Mouse (Mus musculus): Measurements from ENCODE around the gene Ssbp4. TPM values are rescaled to one million over a fixed set of nuclear protein-coding genes. Genes with fewer than 3 reads are reported as not detected.

Ssbp4 gene
- polyA plus RNA-seq, 1 experiment: 106 TPM

- peaks cover 89% of the 10 kb centered on the region for H3K4me1 ChIP-seq (ENCODE audit: control insufficient read depth, insufficient read depth, low read length)
- no peak overlapping the region for H3K4me3 ChIP-seq (ENCODE audit: insufficient read depth, low read length)
- TF ChIP-seq POLR2A (IDR thresholded peaks at IDR 0.05; ENCODE audit: borderline replicate concordance, low read depth, low read length) (no peak), CTCF (IDR thresholded peaks at IDR 0.05; ENCODE audit: low read depth, low read length) (no peak)
- H3K27ac ChIP-seq (ENCODE audit: insufficient read depth, low read depth, low read length): no peak overlapping the region
These were observed 60.9 kb downstream of the Ssbp4 start for GRCm38 (mm10) chr8:70547762-70548161.

Other genes with a start within 250 kb of the Ssbp4 start
- gene Comp, start 235.3 kb downstream of the Ssbp4 start, polyA plus RNA-seq (2012; ENCODE audit: insufficient read depth, insufficient read length, missing spikeins): 1.1 and 1.2 TPM in 2 replicates
- 8.4 and 8.9 TPM in 2 replicates for gene Crtc1, start 169.3 kb downstream of the Ssbp4 start, polyA plus RNA-seq (2012; ENCODE audit: insufficient read depth, insufficient read length, missing spikeins)
- gene Klhl26, start 131.9 kb downstream of the Ssbp4 start, polyA plus RNA-seq (2012; ENCODE audit: insufficient read depth, insufficient read length, missing spikeins): 10.8 and 10.9 TPM in 2 replicates
- not detected in 2 replicates for gene Tmem59l, start 121.5 kb downstream of the Ssbp4 start, polyA plus RNA-seq (2012; ENCODE audit: insufficient read depth, insufficient read length, missing spikeins)
- gene Crlf1, start 115.7 kb downstream of the Ssbp4 start, polyA plus RNA-seq (2012; ENCODE audit: insufficient read depth, insufficient read length, missing spikeins): 0.97 and 1.0 TPM in 2 replicates
- 80.7 and 86.0 TPM in 2 replicates for gene Rex1bd, start 102.1 kb downstream of the Ssbp4 start, polyA plus RNA-seq (2012; ENCODE audit: insufficient read depth, insufficient read length, missing spikeins)
- gene Uba52, start 98.1 kb downstream of the Ssbp4 start, polyA plus RNA-seq (2012; ENCODE audit: insufficient read depth, insufficient read length, missing spikeins): 825 and 873 TPM in 2 replicates
- gene Fkbp8, start 81.1 kb downstream of the Ssbp4 start, polyA plus RNA-seq (2012; ENCODE audit: insufficient read depth, insufficient read length, missing spikeins): 163 and 178 TPM in 2 replicates
- 82.2 and 82.3 TPM in 2 replicates for gene Kxd1, start 80.9 kb downstream of the Ssbp4 start, polyA plus RNA-seq (2012; ENCODE audit: insufficient read depth, insufficient read length, missing spikeins)
- 17.1 TPM in 2 replicates for gene Ell, start 69.4 kb downstream of the Ssbp4 start, polyA plus RNA-seq (2012; ENCODE audit: insufficient read depth, insufficient read length, missing spikeins)
- gene Isyna1, start 14.5 kb downstream of the Ssbp4 start, polyA plus RNA-seq (2012; ENCODE audit: insufficient read depth, insufficient read length, missing spikeins): 36.0 and 41.4 TPM in 2 replicates
- 185 and 197 TPM in 2 replicates for gene Lrrc25, start 7.3 kb upstream of the Ssbp4 start, polyA plus RNA-seq (2012; ENCODE audit: insufficient read depth, insufficient read length, missing spikeins)
- 3.3 and 4.9 TPM in 2 replicates for gene Gdf15, start 23.6 kb upstream of the Ssbp4 start, polyA plus RNA-seq (2012; ENCODE audit: insufficient read depth, insufficient read length, missing spikeins)
- gene Pgpep1, start 51.5 kb upstream of the Ssbp4 start, polyA plus RNA-seq (2012; ENCODE audit: insufficient read depth, insufficient read length, missing spikeins): 33.0 and 35.2 TPM in 2 replicates
- 62.3 and 65.9 TPM in 2 replicates for gene Lsm4, start 64.4 kb upstream of the Ssbp4 start, polyA plus RNA-seq (2012; ENCODE audit: insufficient read depth, insufficient read length, missing spikeins)
- 102 and 111 TPM in 2 replicates for gene Jund, start 90.1 kb upstream of the Ssbp4 start, polyA plus RNA-seq (2012; ENCODE audit: insufficient read depth, insufficient read length, missing spikeins)
- gene Iqcn, start 94.6 kb upstream of the Ssbp4 start, polyA plus RNA-seq (2012; ENCODE audit: insufficient read depth, insufficient read length, missing spikeins): not detected in 2 replicates
- gene Gm3336, start 109.7 kb upstream of the Ssbp4 start, polyA plus RNA-seq (2012; ENCODE audit: insufficient read depth, insufficient read length, missing spikeins): not detected in 2 replicates
- not detected in 2 replicates for gene Pde4c, start 114.8 kb upstream of the Ssbp4 start, polyA plus RNA-seq (2012; ENCODE audit: insufficient read depth, insufficient read length, missing spikeins)
- 7.9 and 9.4 TPM in 2 replicates for gene Rab3a, start 145.8 kb upstream of the Ssbp4 start, polyA plus RNA-seq (2012; ENCODE audit: insufficient read depth, insufficient read length, missing spikeins)
- 32.4 and 33.7 TPM in 2 replicates for gene Mpv17l2, start 152.1 kb upstream of the Ssbp4 start, polyA plus RNA-seq (2012; ENCODE audit: insufficient read depth, insufficient read length, missing spikeins)
- gene Pik3r2, start 167.8 kb upstream of the Ssbp4 start, polyA plus RNA-seq (2012; ENCODE audit: insufficient read depth, insufficient read length, missing spikeins): 26.9 and 27.5 TPM in 2 replicates
- gene Mast3, start 196.2 kb upstream of the Ssbp4 start, polyA plus RNA-seq (2012; ENCODE audit: insufficient read depth, insufficient read length, missing spikeins): 57.7 and 59.6 TPM in 2 replicates
- 0.20 TPM in 1 of 2 replicates, not detected in the other for gene Il12rb1, start 199.6 kb upstream of the Ssbp4 start, polyA plus RNA-seq (2012; ENCODE audit: insufficient read depth, insufficient read length, missing spikeins)
- 27.8 and 29.7 TPM in 2 replicates for gene Arrdc2, start 230.8 kb upstream of the Ssbp4 start, polyA plus RNA-seq (2012; ENCODE audit: insufficient read depth, insufficient read length, missing spikeins)